ENCODE assay signal across 1 mouse cellular context in the genomic region with DNA sequence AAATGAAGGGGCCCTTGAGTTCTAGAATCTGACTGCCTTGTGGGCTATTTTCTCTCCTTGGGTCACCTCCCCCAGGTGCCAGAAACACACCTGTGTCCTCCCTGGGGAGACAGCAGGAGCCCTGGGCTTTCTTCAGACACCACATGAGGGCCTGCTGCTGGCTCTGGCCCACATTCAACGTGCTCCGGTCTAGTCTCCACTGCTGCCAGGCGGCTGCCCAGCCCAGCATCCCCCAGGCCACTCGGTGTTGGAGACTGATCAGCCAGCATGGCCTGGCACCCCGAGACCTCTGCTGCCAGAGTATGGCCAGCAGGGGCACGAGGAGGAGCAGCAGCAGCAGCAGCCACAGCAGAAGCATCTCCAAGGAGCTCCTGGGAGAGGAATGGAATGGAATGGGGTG.
TF ChIP-seq lines count a peak whose summit lies in the region.

No protein-coding gene starts in this region.

TF ChIP-seq in myocyte, 11 proteins besides CTCF, POLR2A, EP300 and RAD21 (continued from another document):
- TF ChIP-seq POLR2AphosphoS2 (IDR thresholded peaks at IDR 0.05; ENCODE audit: insufficient read length, low read depth): no peak
TF ChIP-seq in myocyte: peak in this region for 0.
